Mouse (Mus musculus) lung, postnatal 0 days (tissue): ENCODE measurements around the gene Cdh26.

ENCODE experiments used
- CTCF ChIP-seq: IDR thresholded peaks from 2 replicates; pipeline ENCODE4 v1.5.1; 2016; ENCODE audit warnings: antibody characterized with exemption, mild to moderate bottlenecking
- EP300 ChIP-seq: IDR thresholded peaks from 2 replicates; pipeline ENCODE4 v1.6.1; 2016; ENCODE audit warnings: antibody characterized with exemption, mild to moderate bottlenecking, control low read depth

GRCm38 (mm10) chr2:178410286-178410685 lies 20.0 kb upstream of the Cdh26 start:
- TF ChIP-seq EP300 (no peak), CTCF (no peak)
